Mouse (Mus musculus): ENCODE results near the gene Celf2. TPM values are rescaled to one million over a fixed set of nuclear protein-coding genes. Genes with fewer than 3 reads are reported as not detected.
"Not testable (repeated sequence)": the region's sequence is repeated elsewhere in the genome, so short reads cannot be mapped to it uniquely, and the experiment has no call there.

Gene Celf2
- 44.5 and 52.0 TPM in 2 replicates for polyA plus RNA-seq (2015; fragmentation: Nextera tagmentation; extraction: Ambion mirVana)

GRCm38 (mm10) chr2:7509463-7509862 lies at the start of gene Celf2:
Gene Celf2, minus strand, starts transcription at chr2:7509563.
- WGBS = 91% methylated on average over 9 of the region's 9 CpGs

DNA sequence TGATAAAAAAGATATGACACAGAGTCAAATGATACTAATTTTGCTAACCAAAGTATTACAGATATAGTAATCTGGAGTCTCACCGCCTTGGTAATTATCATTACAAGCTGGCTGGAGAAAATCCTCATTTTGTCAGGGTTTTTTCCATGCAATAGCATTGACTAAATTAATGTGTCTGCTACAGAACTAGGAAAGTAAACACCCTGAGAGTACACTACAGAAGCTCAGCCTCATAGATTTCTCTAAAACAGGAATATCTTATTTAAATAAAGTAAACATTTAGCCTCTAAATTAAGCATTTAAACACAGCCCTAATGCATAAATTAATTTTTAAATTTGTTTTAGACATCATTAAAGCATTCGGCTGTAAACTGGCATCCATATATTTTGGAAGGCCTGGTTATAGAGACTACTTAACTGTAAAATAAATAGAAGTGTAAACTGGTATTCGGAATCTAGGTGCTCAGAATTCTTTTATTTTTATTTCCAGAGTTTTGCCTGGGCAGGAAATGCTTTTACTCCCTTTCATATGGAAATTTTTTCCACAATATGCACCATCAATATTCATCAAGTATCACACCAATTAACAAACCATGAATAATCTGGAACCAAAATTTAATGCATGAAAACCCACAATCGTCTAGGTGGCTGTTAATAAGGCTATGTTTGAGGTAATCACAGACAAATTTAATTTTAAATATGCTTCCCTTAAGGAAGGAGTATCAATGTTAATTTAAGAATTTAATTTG lies 46.0 kb upstream of the Celf2 start:
- no peak overlapping the region for H3K4me3 ChIP-seq (replicated peaks)
- no peaks in the 10 kb centered on the region for H3K9me3 ChIP-seq
- no peak overlapping the region for H3K9ac ChIP-seq
- no peaks in the 10 kb centered on the region for H3K36me3 ChIP-seq
- no peak for ATAC-seq
- H3K4me2 ChIP-seq (replicated peaks) = no peak overlapping the region
- no peaks in the 10 kb centered on the region for H3K4me1 ChIP-seq (replicated peaks)
- no peaks in the 10 kb centered on the region for H3K27me3 ChIP-seq (replicated peaks)
- no peak overlapping the region for H3K27ac ChIP-seq
- WGBS = 84% methylated on average over 4 of the region's 4 CpGs

More at GRCm38 (mm10) chr2:7509463-7509862, at the start of gene Celf2:
- not testable (repeated sequence) for H3K9ac ChIP-seq; H3K36me3 ChIP-seq; H3K4me3 ChIP-seq (replicated peaks); H3K4me2 ChIP-seq (replicated peaks); ATAC-seq; H3K4me1 ChIP-seq (replicated peaks); H3K27me3 ChIP-seq (replicated peaks); H3K27ac ChIP-seq; H3K9me3 ChIP-seq

GRCm38 (mm10) chr2:7554601-7555000 lies 45.2 kb upstream of the Celf2 start:
- 51% methylated on average over 1 of the region's 1 CpGs for WGBS

DNA sequence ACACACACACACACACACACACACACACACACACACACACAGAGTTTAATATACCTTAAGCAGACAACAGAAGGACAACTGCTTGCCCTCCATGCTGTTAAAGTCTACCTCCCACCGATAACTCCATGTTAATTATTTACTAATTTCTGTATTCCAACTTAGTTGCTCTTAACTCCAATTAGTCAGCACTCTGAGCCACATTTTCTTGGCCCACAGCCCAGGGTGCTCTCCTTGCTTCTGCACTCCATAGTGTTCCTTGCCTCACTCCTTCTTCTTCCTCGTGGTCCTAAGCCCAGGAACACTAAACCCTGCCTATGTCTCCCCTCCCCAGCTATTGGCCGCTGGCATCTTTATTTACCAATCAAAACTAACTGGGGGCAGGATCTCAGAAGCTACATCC lies 43.5 kb upstream of the Celf2 start:
- Histone ChIP-seq H3K9me3 (no peaks in the 10 kb centered on the region), H3K4me3 (replicated peaks) (no peak overlapping the region), H3K4me1 (replicated peaks) (no peaks in the 10 kb centered on the region), H3K4me2 (replicated peaks) (no peak overlapping the region), H3K27me3 (replicated peaks) (no peaks in the 10 kb centered on the region), H3K27ac (no peak overlapping the region), H3K36me3 (no peaks in the 10 kb centered on the region), H3K9ac (no peak overlapping the region)
- 61% methylated on average over 3 of the region's 3 CpGs for WGBS
- peak; percentile 74 for ATAC-seq

More at GRCm38 (mm10) chr2:7554601-7555000, 45.2 kb upstream of the Celf2 start:
- H3K36me3 ChIP-seq = no peaks in the 10 kb centered on the region
- no peak overlapping the region for H3K4me3 ChIP-seq (replicated peaks)
- no peaks in the 10 kb centered on the region for H3K9me3 ChIP-seq
- no peaks in the 10 kb centered on the region for H3K27me3 ChIP-seq (replicated peaks)
- no peak overlapping the region for H3K4me2 ChIP-seq (replicated peaks)
- no peak overlapping the region for H3K9ac ChIP-seq
- no peak for ATAC-seq
- H3K27ac ChIP-seq = no peak overlapping the region
- H3K4me1 ChIP-seq (replicated peaks) = no peaks in the 10 kb centered on the region

DNA sequence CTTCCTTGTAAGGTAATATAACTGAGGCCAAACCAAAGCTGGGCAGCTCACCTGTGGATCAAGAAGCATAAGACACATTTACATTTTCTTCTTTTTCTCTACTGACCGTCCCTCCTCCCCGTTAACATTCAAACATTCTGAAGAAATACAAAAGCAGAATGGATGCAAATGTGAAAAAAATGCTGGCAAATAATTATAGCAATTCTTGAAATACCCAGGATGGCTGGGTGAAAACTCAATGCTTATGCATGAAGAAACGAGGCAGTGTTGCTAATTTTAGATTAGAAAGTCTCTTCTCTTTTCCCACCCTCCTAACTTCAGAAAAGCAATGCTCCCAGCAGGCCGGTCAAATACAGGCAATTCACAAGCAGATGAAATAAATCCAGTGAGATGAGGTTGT lies 39.5 kb upstream of the Celf2 start:
- ATAC-seq = no peak
- Histone ChIP-seq H3K36me3 (no peaks in the 10 kb centered on the region), H3K4me2 (replicated peaks) (no peak overlapping the region), H3K4me1 (replicated peaks) (no peaks in the 10 kb centered on the region), H3K9me3 (no peaks in the 10 kb centered on the region), H3K4me3 (replicated peaks) (no peak overlapping the region), H3K27me3 (replicated peaks) (no peaks in the 10 kb centered on the region), H3K27ac (no peak overlapping the region), H3K9ac (no peak overlapping the region)
- WGBS = 68% methylated on average over 4 of the region's 4 CpGs

GRCm38 (mm10) chr2:7534615-7535204 lies 25.3 kb upstream of the Celf2 start:
- Histone ChIP-seq H3K27ac (no peak overlapping the region), H3K36me3 (no peaks in the 10 kb centered on the region), H3K9me3 (no peaks in the 10 kb centered on the region), H3K4me2 (replicated peaks) (no peak overlapping the region), H3K4me3 (replicated peaks) (no peak overlapping the region), H3K4me1 (replicated peaks) (no peaks in the 10 kb centered on the region), H3K27me3 (replicated peaks) (no peaks in the 10 kb centered on the region), H3K9ac (no peak overlapping the region)
- ATAC-seq = no peak
- 95% methylated on average over 5 of the region's 5 CpGs for WGBS

GRCm38 (mm10) chr2:7534195-7534594 lies 24.8 kb upstream of the Celf2 start:
- 74% methylated on average over 2 of the region's 2 CpGs for WGBS
- ATAC-seq = no peak

DNA sequence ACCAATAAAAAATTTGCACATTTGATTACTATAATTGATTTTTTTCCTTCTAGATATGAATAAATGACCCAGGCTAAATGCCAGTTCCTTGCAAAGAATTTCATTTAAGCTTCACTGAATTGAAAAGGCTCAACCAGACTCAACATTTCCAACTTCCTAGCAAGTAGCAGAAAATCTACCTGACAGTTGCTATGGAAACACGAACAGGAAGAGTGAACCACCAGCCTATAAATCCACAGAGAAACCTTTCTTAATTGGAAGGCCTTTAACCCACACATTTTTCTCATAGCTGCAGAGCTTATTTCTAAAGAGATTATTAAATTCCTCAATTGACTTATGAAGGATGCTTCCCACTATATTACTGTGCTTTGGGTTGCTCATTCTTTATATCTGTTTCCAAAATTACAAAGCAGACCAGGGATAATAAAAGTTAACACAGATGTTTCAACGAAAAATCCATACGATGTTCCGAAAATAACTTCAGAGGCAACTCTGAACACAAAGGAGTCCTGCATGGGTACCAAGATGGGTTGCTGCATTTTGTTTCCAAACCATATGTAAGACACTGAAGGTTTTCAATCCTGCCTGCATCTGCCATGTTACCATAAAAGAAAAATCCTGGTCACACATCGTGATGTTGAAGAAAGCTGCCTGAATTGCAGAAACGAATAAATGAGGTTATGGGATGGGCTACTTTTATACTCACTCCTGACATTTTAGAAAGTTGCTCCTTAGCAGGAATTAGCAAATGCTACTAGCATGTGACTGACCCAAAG lies 22.0 kb upstream of the Celf2 start:
- Histone ChIP-seq H3K27ac (no peak overlapping the region), H3K4me3 (replicated peaks) (no peak overlapping the region), H3K4me1 (replicated peaks) (no peaks in the 10 kb centered on the region), H3K27me3 (replicated peaks) (no peaks in the 10 kb centered on the region), H3K9ac (no peak overlapping the region), H3K36me3 (no peaks in the 10 kb centered on the region), H3K9me3 (no peaks in the 10 kb centered on the region), H3K4me2 (replicated peaks) (no peak overlapping the region)
- WGBS = 79% methylated on average over 6 of the region's 6 CpGs
- no peak for ATAC-seq

More at GRCm38 (mm10) chr2:7534195-7534594, 24.8 kb upstream of the Celf2 start:
- H3K4me2 ChIP-seq (replicated peaks) = no peak overlapping the region
- no peaks in the 10 kb centered on the region for H3K36me3 ChIP-seq
- no peak overlapping the region for H3K4me3 ChIP-seq (replicated peaks)
- no peaks in the 10 kb centered on the region for H3K4me1 ChIP-seq (replicated peaks)
- H3K9ac ChIP-seq = no peak overlapping the region
- H3K27ac ChIP-seq = no peak overlapping the region
- no peaks in the 10 kb centered on the region for H3K27me3 ChIP-seq (replicated peaks)
- no peaks in the 10 kb centered on the region for H3K9me3 ChIP-seq

- 80% methylated on average over 8 of the region's 8 CpGs for WGBS
- H3K9ac ChIP-seq = no peak overlapping the region
- no peak overlapping the region for H3K4me2 ChIP-seq (replicated peaks)
Measured at GRCm38 (mm10) chr2:7530461-7531184, 21.3 kb upstream of the Celf2 start.

DNA sequence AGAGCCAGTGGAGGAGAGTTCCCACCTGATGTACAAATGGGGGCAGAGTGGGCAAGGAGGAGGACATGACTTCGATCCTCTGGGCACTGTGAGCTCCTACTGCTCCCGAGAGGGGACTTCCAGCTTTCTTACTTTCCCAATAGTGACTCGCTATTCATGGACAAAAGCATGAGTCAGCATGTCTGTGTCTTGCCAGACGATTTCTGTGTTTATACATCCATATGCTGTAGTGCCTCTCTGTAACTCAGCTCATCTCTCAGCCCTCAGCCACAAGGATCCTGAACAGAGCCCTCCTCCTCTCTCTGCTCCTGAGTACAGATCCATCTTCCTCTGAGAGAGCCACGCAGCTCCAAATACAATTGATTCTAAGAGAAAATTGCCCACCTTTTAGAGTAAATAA lies 20.3 kb upstream of the Celf2 start:
- H3K4me1 ChIP-seq (replicated peaks) = no peaks in the 10 kb centered on the region
- H3K9ac ChIP-seq = no peak overlapping the region
- no peaks in the 10 kb centered on the region for H3K9me3 ChIP-seq
- no peaks in the 10 kb centered on the region for H3K36me3 ChIP-seq
- no peaks in the 10 kb centered on the region for H3K27me3 ChIP-seq (replicated peaks)
- ATAC-seq = 0 out of 2 replicates have a peak, but pooled peaks have one; percentile 31
- no peak overlapping the region for H3K4me3 ChIP-seq (replicated peaks)
- H3K27ac ChIP-seq = no peak overlapping the region
- H3K4me2 ChIP-seq (replicated peaks) = 0 out of 2 replicates have a peak overlapping the region, but pooled peaks have one; percentile 14
- 38% methylated on average over 5 of the region's 5 CpGs for WGBS

More at GRCm38 (mm10) chr2:7530461-7531184, 21.3 kb upstream of the Celf2 start:
- Histone ChIP-seq H3K27ac (no peak overlapping the region), H3K4me3 (replicated peaks) (no peak overlapping the region), H3K27me3 (replicated peaks) (no peaks in the 10 kb centered on the region), H3K4me1 (replicated peaks) (no peaks in the 10 kb centered on the region), H3K9me3 (no peaks in the 10 kb centered on the region), H3K36me3 (no peaks in the 10 kb centered on the region)
- no peak for ATAC-seq

DNA sequence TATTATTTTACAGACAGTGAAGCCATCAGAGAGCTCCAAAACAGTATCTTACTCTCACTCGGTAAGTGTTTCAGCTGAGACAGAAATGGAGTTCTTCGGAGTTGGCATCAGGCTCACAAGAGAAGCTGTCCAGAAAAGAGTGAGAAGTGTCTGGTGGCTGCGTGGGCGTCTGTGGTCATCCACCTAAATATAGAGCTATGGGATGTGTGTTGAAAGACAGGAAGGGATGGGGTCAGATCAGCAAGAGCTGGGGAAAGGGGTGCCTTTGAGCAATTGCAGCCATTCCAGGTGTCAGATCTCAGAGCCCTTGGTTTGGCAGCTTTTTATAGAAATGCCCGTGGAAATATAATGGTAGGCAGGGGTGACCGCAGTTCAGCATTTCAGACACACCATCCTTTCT lies 17.3 kb upstream of the Celf2 start:
- Histone ChIP-seq H3K4me2 (replicated peaks) (no peak overlapping the region), H3K27me3 (replicated peaks) (no peaks in the 10 kb centered on the region), H3K36me3 (no peaks in the 10 kb centered on the region), H3K9ac (no peak overlapping the region), H3K4me3 (replicated peaks) (no peak overlapping the region), H3K27ac (no peak overlapping the region), H3K4me1 (replicated peaks) (no peaks in the 10 kb centered on the region), H3K9me3 (no peaks in the 10 kb centered on the region)
- no peak for ATAC-seq
- WGBS = 56% methylated on average over 6 of the region's 6 CpGs

- H3K4me2 ChIP-seq (replicated peaks) = no peak overlapping the region
- no peak overlapping the region for H3K4me3 ChIP-seq (replicated peaks)
- no peak for ATAC-seq
- no peaks in the 10 kb centered on the region for H3K27me3 ChIP-seq (replicated peaks)
- H3K36me3 ChIP-seq = no peaks in the 10 kb centered on the region
- 77% methylated on average over 1 of the region's 1 CpGs for WGBS
- no peak overlapping the region for H3K27ac ChIP-seq
- no peak overlapping the region for H3K9ac ChIP-seq
- H3K4me1 ChIP-seq (replicated peaks) = no peaks in the 10 kb centered on the region
- H3K9me3 ChIP-seq = no peaks in the 10 kb centered on the region
Measured at GRCm38 (mm10) chr2:7519473-7519872, 10.1 kb upstream of the Celf2 start.

All from intestine, embryonic 15.5 days (tissue).